17 mouse cellular contexts compared by ENCODE assay signal in the genomic region with DNA sequence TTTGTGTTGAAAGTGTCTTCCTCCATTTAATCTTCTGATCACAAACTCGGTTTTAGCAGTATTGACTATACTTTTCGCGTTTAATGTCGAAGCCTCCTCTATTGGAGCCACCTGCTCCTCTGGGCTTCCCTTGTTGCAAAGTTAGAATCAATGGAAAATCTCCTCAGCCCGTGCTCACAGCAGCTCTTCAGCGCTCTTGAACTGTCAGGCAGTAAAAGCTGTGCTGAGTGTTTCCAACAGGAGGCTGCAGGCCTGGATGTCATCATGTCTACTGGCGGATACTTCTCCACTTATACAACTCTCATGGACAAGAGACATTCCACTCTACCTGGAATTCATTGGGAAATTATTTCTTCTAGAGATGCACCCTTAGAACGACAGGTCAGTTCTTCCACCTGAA.
"Had no signal": no experiment of that assay in that cellular context is flagged by ENCODE, and none has a peak within 500 bp of the region (broad histone marks: within the 10 kb centered on the region; RNA-seq: fewer than 3 reads in every experiment).

No protein-coding gene starts in this region.

- H3K27me3 ChIP-seq: liver, embryonic 13.5 days; liver, embryonic 15.5 days; lung, embryonic 15.5 days; megakaryocyte, embryonic 14.5 days; neural tube, embryonic 12.5 days; stomach, embryonic 15.5 days had no signal

- H3K4me3 ChIP-seq: liver, embryonic 13.5 days; liver, embryonic 15.5 days; lung, embryonic 15.5 days; megakaryocyte, embryonic 14.5 days; neural tube, embryonic 12.5 days; stomach, embryonic 15.5 days had no signal

- H3K27ac ChIP-seq: liver, embryonic 13.5 days; liver, embryonic 15.5 days; lung, embryonic 15.5 days; macrophage; neural tube, embryonic 12.5 days; stomach, embryonic 15.5 days; stomach, postnatal 0 days had no signal

- H3K9ac ChIP-seq: liver, embryonic 13.5 days; liver, embryonic 15.5 days; liver, postnatal 0 days; lung, embryonic 15.5 days; neural tube, embryonic 12.5 days; stomach, embryonic 15.5 days had no signal

- H3K9me3 ChIP-seq: liver, embryonic 13.5 days; liver, embryonic 15.5 days; lung, embryonic 15.5 days; neural tube, embryonic 12.5 days; stomach, embryonic 15.5 days had no signal

- H3K36me3 ChIP-seq: liver, embryonic 13.5 days; liver, embryonic 15.5 days; lung, embryonic 15.5 days; neural tube, embryonic 12.5 days; stomach, embryonic 15.5 days had no signal

- DNase-seq: liver, embryonic 13.5 days; liver, postnatal 0 days; lung, adult 2 months; lung, postnatal 14 days; lung, postnatal 36 days; right cerebral cortex, postnatal 14 days; thymus, adult 2 months; thymus, postnatal 25 days; thymus, postnatal 4 days had no signal

- H3K4me1 ChIP-seq: liver, embryonic 13.5 days; liver, embryonic 15.5 days; lung, embryonic 15.5 days; megakaryocyte, embryonic 14.5 days; neural tube, embryonic 12.5 days; stomach, embryonic 15.5 days had no signal

- ATAC-seq: liver, postnatal 0 days; lung, postnatal 0 days had no signal

- H3K4me2 ChIP-seq: liver, embryonic 13.5 days; liver, embryonic 15.5 days; lung, embryonic 15.5 days; neural tube, embryonic 12.5 days; stomach, embryonic 15.5 days had no signal
